Mouse (Mus musculus) spleen, adult 2 months (tissue): ENCODE data around the gene Cep72.

Source experiments
- CTCF ChIP-seq: fragments of 200-500 bp; IDR thresholded peaks from 2 replicates; pipeline ENCODE4 v1.5.1; 2011; ENCODE audit warnings: mild to moderate bottlenecking, inconsistent platforms; ENCODE audit not compliant: insufficient read depth, insufficient read length, insufficient replicate concordance; ENCODE audit errors: extremely low read depth
- POLR2A ChIP-seq: fragments of 200-500 bp; IDR thresholded peaks from 2 replicates; pipeline ENCODE4 v1.6.1; 2011; ENCODE audit warnings: low read depth, low read length, inconsistent platforms

GRCm38 (mm10) chr13:74031133-74031532 lies 31.0 kb downstream of the Cep72 start:
- no peak for TF ChIP-seq CTCF
- no peak for TF ChIP-seq POLR2A
